Mouse (Mus musculus) gastrocnemius, postnatal 14 days (tissue): Measurements from ENCODE around the gene Trabd. TPM values are rescaled to one million over a fixed set of nuclear protein-coding genes. Genes with fewer than 3 reads are reported as not detected.

ENCODE experiments used
- DNase-seq: peaks from one replicate; pipeline ENCODE4 v3.0.0; 2021; ENCODE audit warnings: mixed read lengths
- intact Hi-C: fragments of 180-260 bp; cut with DNase I; formaldehyde crosslinking; loops from one replicate; pipeline ENCODE4 v1.15.1; 2025; ENCODE audit warnings: low total_unique reads
- long read RNA-seq, 2 experiments: library from polyadenylated mRNA; stranded (forward); transcript quantifications; one replicate each; pipeline ENCODE4 v2.0.0; 2021
- total RNA-seq, 2 experiments: library from RNA; stranded (reverse); gene quantifications; 2 replicates each; pipeline ENCODE4 v1.2.3; 2021

The Trabd gene
- 10 to 100 TPM; 20.4 to 23.6 TPM for total RNA-seq
- long read RNA-seq, experiment 1, transcript Trabd-201 (10 exons, 2,439 nt), result major isoform, 27 of 40 reads
- long read RNA-seq, experiment 1, partial matches to known transcripts, result 2 of 40 reads
- long read RNA-seq, experiment 1, other reads (novel, unspliced or antisense), result 8 of 40 reads
- long read RNA-seq, experiment 2, transcript Trabd-201 (10 exons, 2,439 nt), result major isoform, 36 of 50 reads
- long read RNA-seq, experiment 2, partial matches to known transcripts, result 0 of 50 reads
- long read RNA-seq, experiment 2, other reads (novel, unspliced or antisense), result 7 of 50 reads

DNA sequence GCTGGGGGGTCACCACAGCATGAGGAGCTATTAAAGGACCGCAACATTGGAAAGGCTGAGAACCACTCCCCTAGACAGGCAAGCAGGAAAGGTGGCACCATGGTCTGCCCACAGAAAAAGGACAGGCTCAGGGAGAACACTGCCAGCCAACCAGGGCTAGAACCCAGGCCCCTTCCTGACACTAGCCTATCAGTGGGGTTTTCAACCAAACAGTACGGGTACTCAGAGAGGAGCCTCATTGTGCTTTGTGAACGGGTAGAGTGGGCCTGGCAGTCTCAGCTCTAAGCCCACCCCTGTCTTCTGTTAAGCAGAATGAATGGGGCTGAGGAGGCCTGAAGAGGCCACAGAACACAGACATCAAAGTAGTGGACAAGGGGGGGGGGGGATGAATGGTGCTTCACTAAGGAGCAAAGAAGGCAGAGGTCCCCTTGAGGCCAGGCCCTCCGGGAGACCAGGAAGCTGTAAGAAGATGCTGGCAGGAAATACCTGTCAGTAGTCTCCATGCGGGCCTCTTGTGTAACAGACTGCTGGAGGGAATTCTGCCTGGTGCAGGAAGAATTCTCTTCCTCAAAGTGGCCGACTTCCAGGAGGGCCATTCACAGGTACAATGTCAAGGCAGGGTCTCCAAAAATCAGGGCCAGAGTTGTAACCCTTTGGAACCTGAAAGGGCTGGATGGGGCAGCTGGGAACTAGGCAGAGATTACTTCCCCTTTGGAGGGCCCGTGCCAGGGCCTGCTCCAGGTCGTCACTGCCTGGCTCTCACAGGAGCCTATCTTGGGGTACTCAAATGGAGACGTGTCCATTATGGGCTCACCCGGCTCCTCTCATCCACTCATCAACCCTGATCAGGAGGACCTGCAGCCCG lies at the start of gene Trabd:
Trabd (plus strand) TSS at position 512 of the 865 bp plus-strand sequence.
- DNase-seq, result no peak
- intact Hi-C loops, result no loop called here

DNA sequence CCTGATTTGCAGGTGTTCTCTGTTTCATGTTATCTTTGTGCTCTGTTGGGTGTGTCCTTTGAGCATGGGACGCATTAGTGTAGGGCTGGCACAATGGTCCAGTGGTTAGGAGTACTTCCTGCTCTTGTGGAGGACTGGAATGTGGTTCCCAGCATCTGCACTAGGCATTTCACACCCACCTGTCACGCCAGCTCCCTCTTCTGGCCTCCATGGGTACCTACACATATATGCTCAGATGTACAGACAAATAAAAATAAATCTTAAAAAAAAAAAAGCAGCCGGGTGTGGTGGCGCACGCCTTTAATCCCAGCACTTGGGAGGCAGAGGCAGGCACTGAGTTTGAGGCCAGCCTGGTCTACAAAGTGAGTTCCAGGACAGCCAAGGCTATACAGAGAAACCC lies 30.5 kb upstream of the Trabd start:
- no peak for DNase-seq
- intact Hi-C loops, result no loop called here

DNA sequence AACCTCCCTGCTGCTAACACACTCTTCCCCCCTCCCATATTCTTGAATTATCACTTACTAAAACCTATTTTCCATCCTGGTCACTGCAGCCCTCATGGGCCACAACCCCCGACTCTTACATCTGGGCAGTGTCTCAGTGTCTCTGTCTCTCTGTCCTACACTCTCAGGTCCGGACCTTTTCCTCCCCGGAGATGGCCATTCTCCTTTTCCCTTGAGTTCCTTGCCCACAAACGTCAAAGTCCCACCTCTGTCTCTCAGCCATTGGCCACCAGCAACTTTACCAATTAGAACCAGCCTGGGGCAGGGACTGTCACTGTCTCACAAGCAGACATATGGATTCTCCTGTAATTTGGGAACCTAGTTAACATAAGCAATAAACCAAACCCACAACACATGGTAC lies 28.6 kb upstream of the Trabd start:
- intact Hi-C loops, result no loop called here

DNA sequence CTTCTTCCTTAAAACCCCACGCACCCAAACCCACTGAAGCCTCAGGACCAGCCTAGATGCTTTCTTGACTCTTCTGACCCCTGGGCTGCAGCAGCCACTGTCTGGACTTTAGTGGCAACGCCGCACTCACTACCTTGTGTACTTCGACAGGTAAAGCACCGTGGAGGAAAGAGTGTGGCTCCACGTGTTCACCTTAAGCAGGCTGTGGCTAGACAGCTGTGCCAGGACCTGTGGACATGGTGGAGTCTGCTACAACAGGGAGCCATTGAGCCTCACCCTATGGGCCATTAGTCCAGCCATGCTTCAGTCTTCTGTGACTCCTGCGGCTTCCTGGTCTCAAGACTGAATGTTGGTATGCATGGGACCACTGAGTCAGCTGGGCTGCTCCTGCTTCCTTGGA lies 20.3 kb upstream of the Trabd start:
- intact Hi-C loops, result no loop called here
- no peak for DNase-seq

More for the DNA sequence above, 28.6 kb upstream of the Trabd start:
- no peak for DNase-seq

DNA sequence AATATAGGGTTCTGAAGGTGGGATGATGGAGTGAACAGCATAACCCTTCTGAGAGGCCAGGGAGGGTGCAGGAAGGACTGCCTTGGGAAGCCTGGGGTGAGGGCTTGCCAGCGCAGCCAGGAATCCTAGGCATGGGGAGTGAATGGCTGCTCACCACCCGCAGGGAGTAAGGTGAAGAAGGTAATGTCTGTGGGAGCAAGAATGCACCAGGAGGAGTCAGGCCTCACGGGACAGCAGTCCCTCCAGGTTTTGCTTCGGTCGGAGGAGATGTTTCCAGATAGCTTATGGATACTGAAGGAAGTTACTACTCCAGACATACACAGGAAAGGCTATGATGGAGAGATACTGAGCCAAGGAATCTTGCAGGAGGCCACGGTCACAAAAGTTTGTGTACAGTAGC lies 16.2 kb upstream of the Trabd start:
- intact Hi-C loops, result no loop called here
- no peak for DNase-seq

DNA sequence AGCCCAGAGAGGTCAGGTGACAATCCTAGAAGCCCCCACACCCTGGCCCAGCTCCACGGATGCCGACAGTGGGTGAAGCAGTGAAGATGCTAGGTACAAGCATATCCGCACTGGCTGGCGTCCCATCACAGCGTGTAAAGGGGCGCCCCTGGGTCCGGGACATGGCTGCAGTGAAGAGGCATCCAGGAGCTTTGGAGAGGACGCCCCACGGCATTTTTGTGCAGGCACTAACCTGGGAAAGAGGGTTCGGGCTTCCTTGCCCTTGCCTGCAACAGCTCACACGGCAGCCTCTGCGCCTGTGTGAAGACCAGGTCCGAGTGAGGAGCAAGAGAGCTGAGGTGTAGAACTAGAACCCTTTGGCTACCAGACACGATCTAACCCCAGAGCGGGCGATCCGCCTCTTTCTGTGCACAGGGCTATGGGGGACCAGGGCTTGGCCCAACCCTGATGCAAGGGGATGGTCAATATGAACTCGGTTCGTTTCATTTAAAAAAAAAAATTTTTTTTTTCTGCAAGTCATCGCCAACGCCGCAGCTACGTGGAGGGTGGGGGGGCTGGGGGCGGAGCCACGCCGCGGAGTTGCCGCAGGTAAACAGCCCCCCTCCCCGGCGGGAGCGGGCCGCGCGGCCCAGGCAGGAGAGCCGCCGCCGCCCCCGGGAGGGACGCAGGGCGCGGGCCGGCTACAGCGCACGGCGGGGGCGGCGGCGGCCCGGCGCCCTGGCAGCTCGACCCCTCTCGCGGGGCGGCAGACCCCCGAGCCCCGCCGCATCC lies 15.6 kb upstream of the Trabd start, which contains the start of gene Panx2:
Panx2 (plus strand) TSS at position 574 of the 771 bp plus-strand sequence.
- intact Hi-C loops, result no loop called here
- DNase-seq, result no peak

DNA sequence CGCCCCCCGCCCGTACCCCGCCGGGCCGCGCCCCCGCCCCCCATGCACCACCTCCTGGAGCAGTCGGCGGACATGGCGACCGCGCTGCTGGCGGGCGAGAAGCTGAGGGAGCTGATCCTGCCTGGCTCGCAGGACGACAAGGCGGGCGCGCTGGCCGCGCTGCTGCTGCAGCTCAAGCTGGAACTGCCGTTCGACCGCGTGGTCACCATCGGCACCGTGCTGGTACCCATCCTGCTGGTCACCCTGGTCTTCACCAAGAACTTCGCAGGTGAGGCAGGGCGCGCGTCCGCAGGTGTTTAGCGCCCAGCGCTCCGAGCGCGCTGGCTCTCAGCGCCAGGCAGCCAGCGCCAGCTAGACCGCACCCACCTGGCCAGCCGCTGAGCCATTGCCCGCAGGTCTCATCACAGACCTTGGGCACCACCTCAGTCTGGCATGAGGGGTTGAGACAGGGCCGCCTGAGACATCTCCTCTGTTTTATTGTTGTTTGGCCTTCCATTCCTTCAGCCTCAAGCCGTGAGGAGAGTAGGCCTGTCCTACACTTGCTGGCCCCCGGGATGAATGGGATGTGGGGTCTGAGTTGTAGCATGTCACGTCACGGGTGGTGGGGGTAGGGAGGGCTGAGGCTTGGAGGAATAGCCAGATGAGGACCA lies 14.8 kb upstream of the Trabd start:
- intact Hi-C loops, result no loop called here
- DNase-seq, result no peak

DNA sequence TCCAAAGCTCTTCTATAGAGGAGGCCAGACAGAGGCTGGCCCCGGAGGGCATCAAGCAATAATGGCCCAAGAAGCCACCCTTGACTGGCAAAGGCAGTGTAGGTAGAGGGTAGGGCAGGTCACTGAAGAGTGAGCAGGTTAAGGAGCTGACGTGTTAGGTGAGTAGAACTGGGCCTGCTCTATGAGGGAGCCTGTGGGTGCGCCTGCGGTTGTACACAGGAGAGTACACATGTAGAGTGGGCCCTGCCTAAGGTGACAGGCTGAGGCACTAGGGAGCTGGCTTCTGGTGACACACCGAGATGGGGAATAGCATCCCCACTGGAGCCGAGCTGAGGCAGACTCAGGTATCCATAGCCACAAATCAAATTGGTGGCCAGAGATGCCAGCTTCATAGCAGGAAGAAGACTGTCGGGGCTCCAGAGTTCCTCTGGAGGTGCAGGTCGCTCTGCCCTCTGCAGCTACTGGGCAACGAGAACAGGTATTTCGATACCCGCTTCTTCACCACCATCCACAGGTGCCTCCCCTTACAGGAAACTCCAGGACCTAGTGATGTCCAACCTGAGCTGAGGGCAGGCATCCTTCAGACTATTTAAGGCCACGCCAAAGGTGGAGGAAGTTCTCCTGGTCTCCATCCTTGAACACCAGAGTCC lies 14.0 kb upstream of the Trabd start:
- no peak for DNase-seq
- intact Hi-C loops, result no loop called here

DNA sequence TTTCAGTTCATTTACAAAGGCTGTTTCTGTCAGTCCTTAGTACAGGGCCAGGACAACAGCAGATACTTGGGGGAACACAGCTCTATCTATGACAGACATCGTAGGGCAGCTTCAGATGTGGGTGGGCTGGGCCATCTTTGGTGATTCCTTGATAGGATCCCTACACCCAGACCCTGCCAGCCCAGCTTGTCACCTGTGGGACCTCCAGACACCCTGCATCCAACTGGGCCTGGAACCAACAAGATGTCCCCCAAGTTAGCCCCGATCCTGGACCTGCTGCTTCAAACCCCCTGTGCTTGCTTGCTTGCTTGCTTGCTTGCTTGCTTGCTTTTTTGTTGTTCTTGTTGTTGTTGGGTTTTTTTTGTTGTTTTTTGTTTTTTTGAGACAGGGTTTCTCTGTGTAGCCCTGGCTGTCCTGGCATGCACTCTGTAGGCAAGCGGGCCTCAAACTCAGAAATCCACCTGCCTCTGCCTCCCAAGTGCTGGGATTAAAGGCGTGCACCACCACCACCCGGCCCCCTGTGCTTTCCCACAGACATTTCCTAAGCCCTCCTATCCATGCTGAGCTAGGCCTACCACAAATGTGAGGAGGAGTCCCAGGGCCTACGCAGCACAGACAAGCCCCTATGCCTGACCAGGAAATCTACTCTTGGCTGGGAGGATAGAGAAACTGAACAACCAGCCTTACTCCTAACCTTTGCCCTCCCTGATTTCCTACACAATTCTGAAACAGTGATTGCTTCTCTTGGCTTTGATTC lies 13.0 kb upstream of the Trabd start:
- intact Hi-C loops, result no loop called here
- peak; percentile 1 for DNase-seq

DNA sequence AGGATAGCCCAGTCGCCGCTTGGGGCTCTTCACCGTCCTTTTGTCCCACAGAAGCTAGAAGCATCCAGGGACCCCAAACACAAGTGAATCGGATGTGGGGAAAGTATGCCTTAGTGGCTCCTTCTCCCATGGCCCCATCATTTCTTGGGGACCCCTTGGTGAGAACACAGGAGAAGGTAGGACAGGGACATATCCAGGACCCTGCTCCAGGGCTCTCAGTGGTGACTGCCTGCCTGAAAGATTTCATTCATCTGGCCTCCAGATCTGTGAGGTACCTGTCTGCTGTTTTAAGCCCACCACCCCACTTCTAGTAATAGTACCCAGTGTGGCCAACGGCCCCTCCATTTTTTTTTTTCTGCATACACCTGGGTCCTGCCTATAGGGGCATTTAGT lies 12.4 kb upstream of the Trabd start:
- peak; percentile 1 for DNase-seq
- intact Hi-C loops, result no loop called here

DNA sequence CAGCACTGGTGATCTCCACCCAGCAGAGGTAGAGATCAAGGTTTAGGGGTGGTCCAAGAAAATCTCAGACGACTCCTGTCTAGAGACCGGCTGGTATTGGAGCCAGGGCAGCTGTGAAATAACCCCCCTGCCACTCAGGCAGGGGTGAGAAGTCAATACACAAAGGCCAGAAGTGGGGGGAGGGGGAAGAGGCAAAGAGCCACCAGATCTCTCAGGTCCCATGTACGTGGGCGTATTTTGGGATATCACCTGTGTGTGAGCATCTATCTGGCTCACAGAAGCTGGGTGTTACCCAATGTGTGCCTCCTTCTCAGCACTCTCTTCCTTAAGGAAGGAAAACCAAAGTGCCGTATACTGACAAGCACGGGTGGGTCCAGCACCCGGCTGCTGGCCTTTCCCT lies 11.9 kb upstream of the Trabd start:
- DNase-seq, result peak; percentile 0
- intact Hi-C loops, result no loop called here

DNA sequence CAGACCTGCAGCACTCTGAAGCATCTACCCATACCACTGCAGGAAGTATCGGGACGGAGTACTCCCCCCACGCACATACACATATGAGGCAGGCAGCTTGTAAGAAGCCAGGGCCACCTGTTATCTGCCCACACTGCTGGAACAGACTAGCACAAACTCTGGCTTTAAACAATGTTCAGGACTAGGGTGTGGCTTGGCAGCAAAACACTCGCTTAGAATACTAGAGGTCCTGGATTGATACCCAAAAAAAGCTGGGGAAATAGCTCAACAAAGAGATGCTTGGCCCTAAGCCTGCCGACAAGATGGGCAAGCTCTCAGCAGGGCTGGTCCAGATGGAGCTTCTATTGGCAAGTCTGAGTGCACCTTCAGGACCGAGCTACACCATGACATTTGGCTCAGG lies 11.4 kb upstream of the Trabd start:
- DNase-seq, result peak; percentile 1
- intact Hi-C loops, result no loop called here

DNA sequence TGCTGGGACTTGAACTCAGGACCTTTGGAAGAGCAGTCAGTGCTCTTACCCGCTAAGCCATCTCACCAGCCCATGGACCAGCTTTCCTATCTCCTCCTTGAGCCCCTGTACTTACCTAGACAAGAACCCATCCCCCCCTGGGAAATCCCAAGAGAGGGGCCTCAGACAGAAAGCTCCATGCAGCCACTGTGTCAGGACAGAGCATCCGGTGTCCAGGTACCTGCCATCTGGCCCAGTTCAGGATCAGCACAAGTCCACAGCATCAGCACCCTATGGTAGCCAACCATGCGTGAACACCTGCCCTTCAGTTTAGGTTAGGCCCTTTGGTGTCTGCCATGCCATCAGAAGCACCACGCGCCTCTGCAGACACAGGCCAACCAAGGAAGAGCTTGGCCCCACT lies 10.0 kb upstream of the Trabd start:
- intact Hi-C loops, result no loop called here
- DNase-seq, result peak; percentile 0

DNA sequence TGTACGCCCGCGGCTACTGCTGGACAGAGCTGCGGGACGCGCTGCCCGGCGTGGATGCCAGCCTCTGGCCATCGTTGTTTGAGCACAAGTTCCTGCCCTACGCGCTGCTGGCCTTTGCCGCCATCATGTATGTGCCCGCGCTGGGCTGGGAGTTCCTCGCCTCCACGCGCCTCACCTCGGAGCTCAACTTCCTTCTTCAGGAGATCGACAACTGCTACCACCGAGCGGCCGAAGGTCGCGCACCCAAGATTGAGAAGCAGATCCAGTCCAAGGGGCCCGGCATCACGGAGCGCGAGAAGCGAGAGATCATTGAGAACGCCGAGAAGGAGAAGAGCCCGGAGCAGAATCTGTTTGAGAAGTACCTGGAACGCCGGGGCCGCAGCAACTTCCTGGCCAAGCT lies 7.3 kb upstream of the Trabd start:
- no peak for DNase-seq
- intact Hi-C loops, result no loop called here

DNA sequence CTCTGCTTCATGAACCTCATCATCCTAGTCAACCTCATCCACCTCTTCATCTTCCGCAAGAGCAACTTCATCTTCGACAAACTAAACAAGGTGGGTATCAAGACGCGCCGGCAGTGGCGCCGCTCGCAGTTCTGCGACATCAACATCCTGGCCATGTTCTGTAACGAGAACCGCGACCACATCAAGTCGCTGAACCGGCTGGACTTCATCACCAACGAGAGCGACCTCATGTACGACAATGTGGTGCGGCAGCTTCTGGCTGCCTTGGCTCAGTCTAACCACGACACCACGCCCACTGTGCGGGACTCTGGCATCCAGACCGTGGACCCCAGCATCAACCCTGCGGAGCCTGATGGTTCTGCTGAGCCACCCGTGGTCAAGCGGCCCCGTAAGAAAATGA lies 6.7 kb upstream of the Trabd start:
- no peak for DNase-seq
- intact Hi-C loops, result no loop called here

DNA sequence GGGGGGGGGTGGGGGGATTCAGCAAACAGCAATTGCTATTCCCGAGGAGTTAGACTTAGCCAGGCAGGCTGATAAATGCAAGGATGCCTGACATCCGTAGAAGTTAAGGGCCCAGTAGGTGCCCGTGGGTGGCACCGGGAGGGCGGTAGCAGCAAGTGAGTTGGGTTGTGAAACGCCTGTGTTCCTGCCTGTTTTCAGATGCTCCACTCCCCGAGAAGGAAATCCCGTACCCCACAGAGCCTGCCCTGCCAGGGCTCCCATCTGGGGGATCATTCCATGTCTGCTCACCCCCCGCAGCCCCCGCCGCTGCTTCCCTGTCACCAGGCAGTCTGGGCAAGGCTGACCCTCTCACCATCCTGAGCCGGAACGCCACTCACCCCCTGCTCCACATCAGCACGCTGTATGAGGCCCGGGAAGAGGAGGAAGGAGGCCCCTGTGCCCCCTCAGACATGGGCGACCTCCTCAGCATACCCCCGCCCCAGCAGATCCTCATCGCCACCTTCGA lies 5.5 kb upstream of the Trabd start:
- intact Hi-C loops, result no loop called here
- no peak for DNase-seq

DNA sequence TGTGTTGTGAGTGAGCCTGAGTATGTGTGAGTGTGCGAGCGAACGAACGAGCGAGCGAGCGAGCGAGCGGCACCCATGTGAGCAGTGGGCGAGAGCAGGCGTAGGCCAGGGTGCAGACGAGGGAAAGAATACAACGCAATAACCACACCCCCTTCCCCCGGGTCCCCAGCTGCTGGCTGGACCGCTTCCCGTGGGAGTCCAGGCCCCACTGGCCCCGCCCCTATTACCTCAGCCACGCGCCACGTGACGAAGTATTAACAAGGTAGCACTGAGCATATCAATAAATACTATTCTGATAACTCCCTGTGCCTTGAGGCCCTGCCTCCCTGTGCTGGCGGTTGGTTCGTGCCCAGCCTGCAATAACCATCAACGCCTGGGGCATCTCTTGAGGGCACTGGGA lies 4.3 kb upstream of the Trabd start:
- intact Hi-C loops, result no loop called here
- DNase-seq, result no peak

DNA sequence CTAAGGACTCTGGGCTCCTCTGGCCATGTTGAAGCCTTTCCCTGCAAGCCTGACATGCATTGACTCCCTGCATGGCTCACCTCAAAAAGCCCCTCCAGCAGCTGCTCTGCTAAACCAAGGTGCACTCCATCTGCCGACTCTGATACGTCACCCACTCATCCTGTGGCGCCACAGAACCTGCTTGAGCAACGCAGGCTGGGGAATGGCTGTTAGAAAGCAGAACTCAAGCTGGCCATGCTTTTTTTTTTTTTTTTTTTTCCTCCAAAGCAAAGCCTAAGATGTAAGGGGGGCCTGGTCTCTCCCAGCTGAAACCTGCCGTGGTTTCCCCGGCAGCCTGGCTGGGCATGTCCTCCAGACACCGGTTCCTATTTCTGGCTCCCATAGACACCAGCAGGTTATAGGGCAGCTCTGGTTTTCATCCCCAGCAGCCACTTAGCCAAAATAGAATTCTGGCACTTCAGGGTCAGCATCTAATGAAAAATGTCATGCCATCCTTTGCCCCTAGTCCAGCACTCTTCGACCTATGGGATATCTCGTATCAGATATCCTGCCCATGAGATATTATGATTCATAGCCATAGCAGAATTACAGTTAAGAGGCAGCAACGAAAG lies 826 bp upstream of the Trabd start:
- no peak for DNase-seq
- intact Hi-C loops, result no loop called here
